Mouse (Mus musculus) heart, embryonic 11.5 days (tissue): ENCODE results near the gene Ccdc78. TPM values are rescaled to one million over a fixed set of nuclear protein-coding genes. Genes with fewer than 3 reads are reported as not detected.

Experiments
- ATAC-seq: fragments of 200-750 bp; cut with Nextera tagmentation; replicated peaks from 2 replicates; pipeline ENCODE4 v1.8.0; 2017; ENCODE audit warnings: moderate library complexity; ENCODE audit not compliant: insufficient number of reproducible peaks, low FRiP score, low TSS enrichment
- H3K27ac ChIP-seq: fragments of 300-500 bp; sonication (generic); 2 replicates; pipeline ENCODE4 v1.5.1; 2014; ENCODE audit warnings: mild to moderate bottlenecking, low read depth, low read length
- H3K27me3 ChIP-seq: fragments of 300-500 bp; sonication (generic); 2 replicates; pipeline ENCODE4 v1.6.1; 2014; ENCODE audit warnings: mild to moderate bottlenecking, low read length, mixed read lengths; ENCODE audit not compliant: control insufficient read depth, insufficient read depth
- H3K36me3 ChIP-seq: fragments of 300-500 bp; sonication (generic); 2 replicates; pipeline ENCODE4 v1.6.1; 2014; ENCODE audit warnings: mild to moderate bottlenecking, low read length, moderate library complexity, mixed read lengths; ENCODE audit not compliant: control insufficient read depth, insufficient read depth
- H3K4me1 ChIP-seq: fragments of 300-500 bp; sonication (generic); 2 replicates; pipeline ENCODE4 v1.6.1; 2014; ENCODE audit warnings: low read length; ENCODE audit not compliant: control insufficient read depth, insufficient read depth
- H3K4me2 ChIP-seq: fragments of 300-500 bp; sonication (generic); 2 replicates; pipeline ENCODE4 v1.6.1; 2014; ENCODE audit warnings: mild to moderate bottlenecking, moderate library complexity
- H3K4me3 ChIP-seq: fragments of 300-500 bp; sonication (generic); 2 replicates; pipeline ENCODE4 v1.5.1; 2014; ENCODE audit warnings: low read depth, low read length
- H3K9ac ChIP-seq: fragments of 300-500 bp; sonication (generic); 2 replicates; pipeline ENCODE4 v1.6.1; 2014; ENCODE audit warnings: mild to moderate bottlenecking, low read depth, low read length, moderate library complexity
- H3K9me3 ChIP-seq: fragments of 300-500 bp; sonication (generic); replicated peaks from 2 replicates; pipeline ENCODE4 v1.6.1; 2016; ENCODE audit warnings: low read length; ENCODE audit not compliant: control insufficient read depth
- WGBS: fragments of 180-500 bp; shearing (Covaris S2); extraction: QIAGEN DNeasy Blood & Tissue Kit; methylation state at CpG from one replicate; pipeline ENCODE4 v1.1.7; 2014; ENCODE audit not compliant: insufficient replicate concordance; 5-methylcytosine and 5-hydroxymethylcytosine counted together
- polyA plus RNA-seq: library from polyadenylated mRNA; unstranded; fragments of >200 nt; fragmentation: Nextera tagmentation; extraction: Ambion mirVana; gene quantifications from 2 replicates; pipeline ENCODE4 v1.2.1, GENCODE M21; 2014

The Ccdc78 gene
- polyA plus RNA-seq, 1 experiment from 2014 or later, result 0.13 TPM

- WGBS, result 65% methylated on average over 9 of the region's 9 CpGs
These were observed 17.0 kb upstream of the Ccdc78 start for GRCm38 (mm10) chr17:25769331-25769730.

DNA sequence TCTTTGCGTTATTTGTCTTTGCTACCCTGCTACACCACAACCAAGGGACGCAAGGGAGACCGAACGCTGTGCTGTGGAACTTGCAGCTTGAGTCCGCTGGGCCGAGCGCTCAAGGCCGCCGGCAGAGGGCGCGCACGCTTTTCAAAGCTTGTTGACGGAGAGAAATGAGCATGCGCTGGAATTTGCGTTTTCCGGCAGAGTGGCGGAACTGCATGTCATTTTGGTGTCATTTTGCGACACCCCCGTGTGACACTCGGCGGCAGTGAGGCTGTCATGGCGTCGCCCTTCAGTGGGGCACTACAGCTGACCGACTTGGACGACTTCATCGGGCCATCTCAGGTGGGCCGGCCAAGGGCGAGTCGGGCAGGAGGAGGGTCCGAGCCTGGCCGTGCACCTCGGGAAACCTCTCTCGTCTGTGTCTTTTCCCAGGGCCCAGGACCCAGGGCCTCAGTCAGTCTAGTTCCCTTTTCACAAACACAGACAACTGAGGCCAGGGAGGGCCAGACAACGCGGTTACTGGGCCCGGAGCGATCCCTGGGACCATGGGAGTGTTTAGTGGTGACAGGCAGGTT, 12.7 kb upstream of the Ccdc78 start, which contains the start of gene Narfl:
TSS of gene Narfl (plus strand) at position 228 of the 572 bp plus-strand sequence.
- H3K27me3 ChIP-seq, result peaks cover 5% of the 10 kb centered on the region; the same call in 1 of the 2 replicates
- H3K9ac ChIP-seq, result peak within 1 kb of the TSS; percentile 92
- H3K4me1 ChIP-seq, result peaks cover 6% of the 10 kb centered on the region
- peak within 1 kb of the TSS; percentile 88 for H3K4me3 ChIP-seq
- H3K36me3 ChIP-seq, result 0 out of 2 replicates have a peak, but pooled peaks cover 2% of the 10 kb centered on the region
- no peaks in the 10 kb centered on the region for H3K9me3 ChIP-seq
- H3K27ac ChIP-seq, result no peak within 1 kb of the TSS
- peak; percentile 69; the same call in 1 of the 2 replicates for ATAC-seq
- WGBS, result under 1% methylated on average over 37 of the region's 37 CpGs
- peak within 1 kb of the TSS; percentile 94 for H3K4me2 ChIP-seq

More at GRCm38 (mm10) chr17:25769331-25769730, 17.0 kb upstream of the Ccdc78 start:
- Histone ChIP-seq H3K36me3 (no peaks in the 10 kb centered on the region), H3K4me1 (peaks cover 3% of the 10 kb centered on the region), H3K27ac (no peak overlapping the region), H3K27me3 (peaks cover 7% of the 10 kb centered on the region), H3K9ac (no peak overlapping the region), H3K4me3 (no peak overlapping the region), H3K9me3 (no peaks in the 10 kb centered on the region), H3K4me2 (no peak overlapping the region)
- ATAC-seq, result no peak

GRCm38 (mm10) chr17:25775318-25776062, 10.9 kb upstream of the Ccdc78 start:
- Histone ChIP-seq H3K9me3 (no peaks in the 10 kb centered on the region), H3K27ac (no peak overlapping the region), H3K4me1 (peaks cover 6% of the 10 kb centered on the region), H3K4me2 (no peak overlapping the region), H3K9ac (no peak overlapping the region), H3K36me3 (0 out of 2 replicates have a peak, but pooled peaks cover 2% of the 10 kb centered on the region), H3K27me3 (no peaks in the 10 kb centered on the region), H3K4me3 (no peak overlapping the region)
- WGBS, result 82% methylated on average over 10 of the region's 10 CpGs
- ATAC-seq, result no peak

GRCm38 (mm10) chr17:25777948-25778347, 8.4 kb upstream of the Ccdc78 start:
- no peak overlapping the region for H3K4me2 ChIP-seq
- no peak for ATAC-seq

DNA sequence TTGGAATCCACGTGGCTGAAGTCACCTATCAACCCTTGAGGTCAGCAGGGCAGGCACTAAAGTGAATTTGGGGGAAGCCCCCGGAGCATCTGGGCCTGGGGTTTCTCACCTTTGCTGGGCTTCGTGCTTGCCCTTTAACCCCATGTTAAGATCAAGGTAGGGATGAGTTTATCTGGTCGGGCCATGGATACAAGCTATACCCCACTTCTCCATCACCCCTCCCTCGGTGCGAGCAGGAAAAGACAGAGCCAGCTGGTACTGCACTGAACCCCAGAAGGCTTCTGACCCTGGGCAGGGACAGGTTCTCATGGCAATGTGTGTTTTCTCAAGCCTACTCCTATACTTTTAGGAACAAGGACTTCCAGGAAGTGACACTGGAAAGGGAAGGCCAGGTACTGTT, 5.0 kb upstream of the Ccdc78 start:
- 76% methylated on average over 6 of the region's 6 CpGs for WGBS
- H3K9ac ChIP-seq, result no peak overlapping the region
- peaks cover 12% of the 10 kb centered on the region for H3K4me1 ChIP-seq
- peaks cover 18% of the 10 kb centered on the region for H3K36me3 ChIP-seq
- H3K4me2 ChIP-seq, result no peak overlapping the region
- no peak overlapping the region for H3K27ac ChIP-seq
- no peaks in the 10 kb centered on the region for H3K9me3 ChIP-seq
- no peak overlapping the region for H3K4me3 ChIP-seq
- no peak for ATAC-seq
- no peaks in the 10 kb centered on the region for H3K27me3 ChIP-seq

More at GRCm38 (mm10) chr17:25777948-25778347, 8.4 kb upstream of the Ccdc78 start:
- no peaks in the 10 kb centered on the region for H3K27me3 ChIP-seq
- peaks cover 18% of the 10 kb centered on the region for H3K36me3 ChIP-seq
- no peak overlapping the region for H3K4me3 ChIP-seq
- no peaks in the 10 kb centered on the region for H3K9me3 ChIP-seq
- peaks cover 6% of the 10 kb centered on the region for H3K4me1 ChIP-seq
- no peak overlapping the region for H3K9ac ChIP-seq
- no peak overlapping the region for H3K27ac ChIP-seq
- 91% methylated on average over 5 of the region's 5 CpGs for WGBS

DNA sequence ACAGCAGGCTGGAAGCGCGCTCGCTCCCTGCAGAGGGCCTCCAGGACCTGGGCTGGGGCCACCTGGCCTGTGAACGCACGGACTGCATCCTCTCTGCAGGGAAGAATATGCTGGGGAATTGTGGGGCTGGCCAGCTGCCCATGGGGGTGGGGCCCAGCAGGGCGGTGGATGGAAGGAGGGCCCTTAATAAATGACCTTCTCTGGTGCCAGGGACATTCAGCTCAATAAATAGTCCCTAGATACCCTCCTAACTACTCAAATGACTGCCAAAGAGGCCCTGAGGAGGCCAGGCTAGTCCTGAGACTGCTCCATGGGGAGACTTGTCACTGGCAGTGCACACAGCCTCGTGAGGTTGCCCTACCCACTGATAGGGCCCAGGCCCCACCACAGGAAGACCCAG, 3.3 kb upstream of the Ccdc78 start:
- no peaks in the 10 kb centered on the region for H3K27me3 ChIP-seq
- no peak overlapping the region for H3K4me2 ChIP-seq
- peaks cover 20% of the 10 kb centered on the region for H3K36me3 ChIP-seq
- no peaks in the 10 kb centered on the region for H3K9me3 ChIP-seq
- no peak overlapping the region for H3K4me3 ChIP-seq
- ATAC-seq, result no peak
- peaks cover 12% of the 10 kb centered on the region for H3K4me1 ChIP-seq
- 77% methylated on average over 7 of the region's 7 CpGs for WGBS
- H3K27ac ChIP-seq, result no peak overlapping the region
- no peak overlapping the region for H3K9ac ChIP-seq

- H3K27me3 ChIP-seq, result no peaks in the 10 kb centered on the region
- H3K4me1 ChIP-seq, result peaks cover 12% of the 10 kb centered on the region
- ATAC-seq, result no peak
- peaks cover 20% of the 10 kb centered on the region for H3K36me3 ChIP-seq
- WGBS, result 80% methylated on average over 14 of the region's 15 CpGs
- H3K9ac ChIP-seq, result peak overlapping the region; percentile 80
- no peaks in the 10 kb centered on the region for H3K9me3 ChIP-seq
- H3K4me2 ChIP-seq, result peak overlapping the region; percentile 78
- H3K27ac ChIP-seq, result no peak overlapping the region
- peak overlapping the region; percentile 69; the same call in 1 of the 2 replicates for H3K4me3 ChIP-seq
These were observed 2.4 kb upstream of the Ccdc78 start for GRCm38 (mm10) chr17:25783861-25784574.

GRCm38 (mm10) chr17:25785281-25785745, 1.1 kb upstream of the Ccdc78 start, which contains the start of gene Haghl:
Gene Haghl (minus strand): TSS chr17:25785673.
- 0% methylated on average over 23 of the region's 23 CpGs for WGBS
- Histone ChIP-seq H3K9ac (peak within 1 kb of the TSS; percentile 80), H3K36me3 (peaks cover 27% of the 10 kb centered on the region), H3K4me3 (peak within 1 kb of the TSS; percentile 69), H3K9me3 (no peaks in the 10 kb centered on the region), H3K4me2 (peak within 1 kb of the TSS; percentile 78), H3K27me3 (no peaks in the 10 kb centered on the region), H3K27ac (peak within 1 kb of the TSS; percentile 81), H3K4me1 (peaks cover 12% of the 10 kb centered on the region)
- ATAC-seq, result peak; percentile 76
